Mouse (Mus musculus): ENCODE measurements at regions not wholly inside any gene's neighbourhood (a gene's known extent, or its start where the extent isn't known, plus 50 kb on each side); places are given as distances from the start of the nearest gene placed in this dataset.

- 63% methylated on average over 4 of the region's 4 CpGs for WGBS (ENCODE audit: insufficient replicate concordance)
- Histone ChIP-seq H3K9ac (no peak overlapping the region), H3K9me3 (replicated peaks) (no peaks in the 10 kb centered on the region), H3K27ac (no peak overlapping the region), H3K4me1 (no peaks in the 10 kb centered on the region), H3K4me3 (no peak overlapping the region), H3K36me3 (no peaks in the 10 kb centered on the region), H3K4me2 (no peak overlapping the region), H3K27me3 (replicated peaks) (0 out of 2 replicates have a peak, but pooled peaks cover 2% of the 10 kb centered on the region)
- no peak for ATAC-seq
Measured at GRCm38 (mm10) chr13:30040288-30040687, 54.4 kb upstream of the E2f3 start.

GRCm38 (mm10) chr13:30039791-30040190 is 53.9 kb upstream of the E2f3 start:
- Histone ChIP-seq H3K4me3 (no peak overlapping the region), H3K9me3 (replicated peaks) (no peaks in the 10 kb centered on the region), H3K4me1 (no peaks in the 10 kb centered on the region), H3K36me3 (no peaks in the 10 kb centered on the region), H3K27ac (no peak overlapping the region), H3K9ac (no peak overlapping the region), H3K27me3 (replicated peaks) (0 out of 2 replicates have a peak, but pooled peaks cover 2% of the 10 kb centered on the region), H3K4me2 (no peak overlapping the region)
- 62% methylated on average over 2 of the region's 2 CpGs for WGBS (ENCODE audit: insufficient replicate concordance)
- no peak for ATAC-seq

GRCm38 (mm10) chr13:30036561-30036960 is 50.7 kb upstream of the E2f3 start:
- Histone ChIP-seq H3K4me3 (no peak overlapping the region), H3K36me3 (no peaks in the 10 kb centered on the region), H3K4me1 (no peaks in the 10 kb centered on the region), H3K9ac (no peak overlapping the region), H3K27me3 (replicated peaks) (no peaks in the 10 kb centered on the region), H3K4me2 (no peak overlapping the region), H3K27ac (no peak overlapping the region), H3K9me3 (replicated peaks) (no peaks in the 10 kb centered on the region)
- no peak for ATAC-seq
- WGBS (ENCODE audit: insufficient replicate concordance), result 31% methylated on average over 8 of the region's 8 CpGs

DNA sequence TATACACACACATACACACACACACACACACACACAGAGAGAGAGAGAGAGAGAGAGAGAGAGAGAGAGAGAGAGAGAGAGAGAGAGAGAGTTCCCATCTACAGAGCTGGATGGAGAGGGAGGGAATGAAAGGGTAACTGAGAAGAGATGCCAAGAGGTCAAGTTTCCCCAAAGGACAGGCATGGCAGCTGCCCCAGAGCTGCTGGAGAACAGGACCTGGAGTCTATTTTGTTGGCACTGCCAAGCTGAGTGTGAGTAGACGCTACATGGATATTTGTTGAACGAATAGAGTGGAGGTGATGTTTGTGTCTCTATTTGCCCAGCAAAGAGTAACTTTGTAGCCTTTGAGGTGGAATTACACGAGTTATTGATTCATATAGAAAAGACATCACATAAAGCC is 50.2 kb upstream of the E2f3 start:
- Histone ChIP-seq H3K9me3 (replicated peaks) (no peaks in the 10 kb centered on the region), H3K27ac (no peak overlapping the region), H3K9ac (no peak overlapping the region), H3K4me3 (no peak overlapping the region), H3K36me3 (no peaks in the 10 kb centered on the region), H3K4me1 (no peaks in the 10 kb centered on the region), H3K27me3 (replicated peaks) (no peaks in the 10 kb centered on the region), H3K4me2 (no peak overlapping the region)
- no peak for ATAC-seq
- WGBS (ENCODE audit: insufficient replicate concordance), result 56% methylated on average over 3 of the region's 3 CpGs
